Mouse (Mus musculus) lung, postnatal 0 days (tissue): ENCODE measurements around the gene Calhm1. TPM values are rescaled to one million over a fixed set of nuclear protein-coding genes. Genes with fewer than 3 reads are reported as not detected.

Source experiments
- ATAC-seq: fragments of 200-750 bp; cut with Nextera tagmentation; 2 replicates; pipeline ENCODE4 v1.8.0; 2017; ENCODE audit warnings: moderate library complexity
- DNase-seq: peaks from one replicate; pipeline ENCODE4 v3.0.0-alpha.2; 2016; ENCODE audit warnings: low spot score
- H3K27ac ChIP-seq: fragments of 300-500 bp; sonication (generic); 2 replicates; pipeline ENCODE4 v1.5.1; 2014; ENCODE audit warnings: antibody characterized with exemption, mild to moderate bottlenecking, low read length, mixed read lengths
- H3K27me3 ChIP-seq: fragments of 300-500 bp; sonication (generic); replicated peaks from 2 replicates; pipeline ENCODE4 v1.6.1; 2014; ENCODE audit warnings: low read length, mixed read lengths; ENCODE audit not compliant: insufficient read depth
- H3K36me3 ChIP-seq: fragments of 300-500 bp; sonication (generic); 2 replicates; pipeline ENCODE4 v1.6.1; 2014; ENCODE audit warnings: low read length, mixed read lengths; ENCODE audit not compliant: insufficient read depth
- H3K4me1 ChIP-seq: fragments of 300-500 bp; sonication (generic); 2 replicates; pipeline ENCODE4 v1.6.1; 2014; ENCODE audit warnings: antibody characterized with exemption, low read depth, low read length, mixed read lengths; ENCODE audit not compliant: insufficient read depth
- H3K4me2 ChIP-seq: fragments of 300-500 bp; sonication (generic); replicated peaks from 2 replicates; pipeline ENCODE4 v1.6.1; 2014; ENCODE audit warnings: low read depth, mild to moderate bottlenecking, low read length, moderate library complexity, mixed read lengths
- H3K4me3 ChIP-seq: fragments of 300-500 bp; sonication (generic); 2 replicates; pipeline ENCODE4 v1.5.1; 2014; ENCODE audit warnings: low read depth, low read length
- H3K9ac ChIP-seq: fragments of 300-500 bp; sonication (generic); replicated peaks from 2 replicates; pipeline ENCODE4 v1.6.1; 2014; ENCODE audit warnings: low read depth, mild to moderate bottlenecking
- H3K9me3 ChIP-seq: fragments of 300-500 bp; sonication (generic); 2 replicates; pipeline ENCODE4 v1.6.1; 2016; ENCODE audit warnings: low read length, mixed read lengths
- CTCF ChIP-seq: IDR thresholded peaks from 2 replicates; pipeline ENCODE4 v1.5.1; 2016; ENCODE audit warnings: antibody characterized with exemption, mild to moderate bottlenecking
- EP300 ChIP-seq: IDR thresholded peaks from 2 replicates; pipeline ENCODE4 v1.6.1; 2016; ENCODE audit warnings: antibody characterized with exemption, mild to moderate bottlenecking, control low read depth
- WGBS: fragments of 180-500 bp; shearing (Covaris S2); extraction: QIAGEN DNeasy Blood & Tissue Kit; methylation state at CpG from one replicate; pipeline ENCODE4 v1.1.7; 2014; 5-methylcytosine and 5-hydroxymethylcytosine counted together
- polyA plus RNA-seq: library from polyadenylated mRNA; unstranded; fragments of >200 nt; fragmentation: Nextera tagmentation; extraction: Ambion mirVana; gene quantifications from 2 replicates; pipeline ENCODE4 v1.2.1, GENCODE M21; 2015

The Calhm1 gene
- not detected in 2 replicates for polyA plus RNA-seq

DNA sequence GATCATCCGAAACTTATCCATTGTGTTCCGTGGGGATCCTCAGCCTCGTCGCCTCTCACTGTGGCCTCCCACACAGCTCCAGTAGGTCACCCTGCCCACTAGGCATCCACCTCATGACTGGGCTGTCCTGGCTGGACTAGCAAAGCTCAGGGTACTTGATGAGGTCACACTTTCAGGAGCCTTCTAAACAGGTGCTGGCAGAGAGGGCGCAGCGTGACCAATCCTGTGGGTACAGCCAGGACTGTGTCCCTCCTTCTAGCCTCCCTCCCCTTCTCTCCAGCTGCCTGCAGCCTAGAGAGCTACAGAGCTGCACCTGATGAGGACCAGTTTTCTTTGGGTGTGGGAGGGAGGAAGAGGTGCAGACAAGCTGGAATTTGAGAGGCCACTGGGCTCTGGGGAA is at the start of gene Calhm1:
Calhm1 (minus strand) TSS at position 101 of the 400 bp plus-strand sequence.
- 90% methylated on average over 6 of the region's 6 CpGs for WGBS
- Histone ChIP-seq H3K9me3 (no peaks in the 10 kb centered on the region), H3K4me1 (no peaks in the 10 kb centered on the region), H3K27ac (no peak within 1 kb of the TSS), H3K4me2 (no peak within 1 kb of the TSS), H3K9ac (no peak within 1 kb of the TSS), H3K4me3 (no peak within 1 kb of the TSS), H3K27me3 (no peaks in the 10 kb centered on the region), H3K36me3 (no peaks in the 10 kb centered on the region)
- TF ChIP-seq EP300 (no peak), CTCF (no peak)
- DNase-seq, result no peak
- ATAC-seq, result no peak

DNA sequence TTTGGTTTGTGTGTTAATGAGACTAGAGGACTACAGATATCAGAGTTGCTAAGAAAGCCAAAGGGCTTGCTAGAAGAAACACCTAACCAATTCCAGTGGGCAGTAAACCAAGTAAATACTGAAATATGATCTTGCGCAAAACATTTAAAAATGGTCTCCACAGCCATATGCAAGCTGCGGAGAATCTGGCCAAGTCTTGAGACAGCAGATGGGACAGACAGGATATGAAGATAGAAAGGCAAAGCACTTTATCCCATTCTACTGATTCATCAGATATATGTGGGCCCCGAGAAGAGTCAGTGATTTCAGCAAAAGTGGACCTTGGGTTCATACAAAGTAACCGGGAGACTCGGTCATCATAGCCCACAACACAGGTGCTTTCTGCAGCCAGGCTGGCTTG is 48.1 kb upstream of the Calhm1 start:
- H3K4me1 ChIP-seq, result no peaks in the 10 kb centered on the region
- no peak overlapping the region for H3K4me3 ChIP-seq
- WGBS, result 97% methylated on average over 5 of the region's 5 CpGs
- DNase-seq (no peak), ATAC-seq (no peak)
- no peaks in the 10 kb centered on the region for H3K27me3 ChIP-seq
- H3K27ac ChIP-seq, result no peak overlapping the region
- no peak for TF ChIP-seq EP300
- no peak for TF ChIP-seq CTCF
- H3K36me3 ChIP-seq, result no peaks in the 10 kb centered on the region
- H3K4me2 ChIP-seq, result no peak overlapping the region
- no peak overlapping the region for H3K9ac ChIP-seq
- no peaks in the 10 kb centered on the region for H3K9me3 ChIP-seq

- ATAC-seq (peak; percentile 72), DNase-seq (no peak)
- TF ChIP-seq CTCF (no peak), EP300 (no peak)
- 70% methylated on average over 11 of the region's 11 CpGs for WGBS
- H3K9me3 ChIP-seq, result no peaks in the 10 kb centered on the region
- H3K4me3 ChIP-seq, result no peak overlapping the region
- no peaks in the 10 kb centered on the region for H3K36me3 ChIP-seq
- H3K27ac ChIP-seq, result no peak overlapping the region
- H3K9ac ChIP-seq, result no peak overlapping the region
- no peaks in the 10 kb centered on the region for H3K27me3 ChIP-seq
- H3K4me2 ChIP-seq, result no peak overlapping the region
- H3K4me1 ChIP-seq, result no peaks in the 10 kb centered on the region
Observed at GRCm38 (mm10) chr19:47188515-47189128, 44.6 kb upstream of the Calhm1 start.

DNA sequence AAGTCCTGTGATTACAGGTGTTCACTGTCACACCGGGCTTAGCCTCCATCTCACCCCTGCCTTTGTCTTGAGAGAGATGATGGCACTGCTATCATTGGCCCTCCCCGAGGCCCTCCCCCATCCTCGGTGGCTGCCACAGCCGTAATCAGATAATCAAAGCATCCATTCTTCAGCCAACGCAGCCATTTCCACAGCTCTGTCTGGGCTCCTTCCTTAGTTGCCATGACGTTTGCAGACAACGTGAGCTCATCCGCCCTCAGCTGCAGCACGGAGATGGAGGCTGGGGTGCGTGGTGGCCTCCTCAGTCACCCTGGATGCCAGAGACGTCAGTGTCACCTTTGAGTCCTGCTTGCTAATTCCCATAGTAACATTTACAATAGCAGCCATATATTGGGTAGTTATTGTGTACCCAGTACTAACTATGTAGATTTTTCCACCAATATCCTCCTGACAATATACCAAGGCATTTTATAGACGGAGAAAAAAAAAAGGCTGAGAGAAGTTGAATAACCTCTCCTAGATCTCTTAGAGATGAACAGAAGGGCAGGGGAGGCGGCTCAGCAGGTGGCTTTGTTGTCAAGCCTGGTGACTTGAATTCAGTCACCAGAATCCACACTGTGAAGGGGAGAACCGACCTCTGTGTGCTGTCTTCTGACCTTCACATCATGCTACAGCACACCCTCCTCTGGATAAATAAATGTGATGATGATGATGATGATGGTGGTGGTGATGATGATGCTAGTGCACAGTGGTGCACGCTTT is 42.6 kb upstream of the Calhm1 start:
- no peaks in the 10 kb centered on the region for H3K27me3 ChIP-seq
- DNase-seq (no peak), ATAC-seq (no peak)
- H3K4me3 ChIP-seq, result no peak overlapping the region
- H3K9me3 ChIP-seq, result no peaks in the 10 kb centered on the region
- H3K27ac ChIP-seq, result no peak overlapping the region
- no peaks in the 10 kb centered on the region for H3K4me1 ChIP-seq
- no peak overlapping the region for H3K4me2 ChIP-seq
- TF ChIP-seq EP300 (no peak), CTCF (no peak)
- no peak overlapping the region for H3K9ac ChIP-seq
- no peaks in the 10 kb centered on the region for H3K36me3 ChIP-seq
- WGBS, result 35% methylated on average over 15 of the region's 15 CpGs

DNA sequence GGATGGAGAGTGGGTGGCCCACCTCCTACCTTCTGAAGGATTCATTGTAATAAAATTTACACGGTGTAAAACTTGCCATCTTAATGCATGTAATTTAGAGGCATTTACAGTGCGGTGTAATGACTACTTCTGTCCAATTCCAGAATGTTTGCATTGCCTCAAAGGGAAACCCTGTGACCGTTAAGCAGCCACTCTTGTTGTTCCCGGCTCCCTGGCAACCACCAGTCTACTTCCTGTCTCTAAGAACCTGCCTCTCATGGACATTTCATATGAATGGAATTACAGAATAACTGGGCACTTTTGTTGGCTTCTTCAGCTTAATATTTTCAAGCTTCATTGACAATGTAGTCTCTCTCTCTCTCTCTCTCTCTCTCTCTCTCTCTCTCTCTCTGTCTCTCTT is 40.7 kb upstream of the Calhm1 start:
- Histone ChIP-seq H3K9me3 (no peaks in the 10 kb centered on the region), H3K27me3 (peaks cover 9% of the 10 kb centered on the region), H3K4me2 (no peak overlapping the region), H3K27ac (no peak overlapping the region), H3K9ac (no peak overlapping the region), H3K4me3 (no peak overlapping the region), H3K4me1 (no peaks in the 10 kb centered on the region), H3K36me3 (no peaks in the 10 kb centered on the region)
- ATAC-seq (peak; percentile 55; the same call in 1 of the 2 replicates), DNase-seq (peak; percentile 70)
- WGBS, result 44% methylated on average over 4 of the region's 4 CpGs
- no peak for TF ChIP-seq EP300
- TF ChIP-seq CTCF, result no peak

DNA sequence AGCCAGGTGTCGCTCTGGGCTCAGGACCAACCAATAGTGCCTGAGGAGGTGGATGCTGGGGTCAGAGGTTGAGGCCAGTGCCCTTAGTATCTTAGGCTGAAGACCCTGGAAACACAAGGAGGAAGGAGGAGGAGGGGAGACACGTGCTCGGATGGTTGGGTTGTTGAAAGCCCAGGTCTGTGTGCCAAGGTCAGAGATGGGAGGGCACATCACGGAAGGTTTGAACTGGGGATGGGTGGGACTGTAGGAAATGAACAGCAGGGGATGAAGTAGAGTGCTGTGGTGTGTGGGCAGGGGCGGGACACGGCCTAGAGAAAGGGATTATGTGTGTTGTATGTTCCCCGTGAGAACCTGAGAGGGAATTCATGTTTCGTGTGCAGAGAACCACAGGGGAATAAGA is 40.2 kb upstream of the Calhm1 start:
- WGBS, result 54% methylated on average over 8 of the region's 8 CpGs
- Histone ChIP-seq H3K27ac (no peak overlapping the region), H3K27me3 (peaks cover 15% of the 10 kb centered on the region), H3K4me3 (no peak overlapping the region), H3K9me3 (no peaks in the 10 kb centered on the region), H3K36me3 (no peaks in the 10 kb centered on the region), H3K9ac (no peak overlapping the region), H3K4me1 (peaks cover 4% of the 10 kb centered on the region; the same call in 1 of the 2 replicates), H3K4me2 (no peak overlapping the region)
- ATAC-seq (no peak), DNase-seq (no peak)
- no peak for TF ChIP-seq EP300
- no peak for TF ChIP-seq CTCF
